Mouse (Mus musculus) brain, embryonic 14.5 days (tissue): Measurements from ENCODE around the gene Ccdc130. TPM values are rescaled to one million over a fixed set of nuclear protein-coding genes. Genes with fewer than 3 reads are reported as not detected.

ENCODE experiments used
- DNase-seq: peaks from one replicate; pipeline ENCODE4 v3.0.0-alpha.2; 2011; ENCODE audit warnings: low read depth
- CTCF ChIP-seq: fragments of 200-500 bp; IDR thresholded peaks from 2 replicates; pipeline ENCODE4 v1.5.1; 2012; ENCODE audit warnings: inconsistent platforms, mild to moderate bottlenecking, moderate library complexity, borderline replicate concordance; ENCODE audit not compliant: insufficient read depth, insufficient read length; ENCODE audit errors: extremely low read depth
- POLR2A ChIP-seq: fragments of 200-500 bp; IDR thresholded peaks from 2 replicates; pipeline ENCODE4 v1.6.1; 2012; ENCODE audit warnings: mild to moderate bottlenecking, inconsistent platforms, borderline replicate concordance; ENCODE audit not compliant: poor library complexity, insufficient read depth, insufficient read length, severe bottlenecking; ENCODE audit errors: extremely low read depth
- polyA plus RNA-seq: library from polyadenylated mRNA; depleted of rRNA; stranded (reverse); fragments of >200 nt; gene quantifications from 2 replicates; pipeline ENCODE4 v1.2.3, GENCODE M21; 2012

Ccdc130 gene
- polyA plus RNA-seq, 1 experiment: 35.0 TPM

DNA sequence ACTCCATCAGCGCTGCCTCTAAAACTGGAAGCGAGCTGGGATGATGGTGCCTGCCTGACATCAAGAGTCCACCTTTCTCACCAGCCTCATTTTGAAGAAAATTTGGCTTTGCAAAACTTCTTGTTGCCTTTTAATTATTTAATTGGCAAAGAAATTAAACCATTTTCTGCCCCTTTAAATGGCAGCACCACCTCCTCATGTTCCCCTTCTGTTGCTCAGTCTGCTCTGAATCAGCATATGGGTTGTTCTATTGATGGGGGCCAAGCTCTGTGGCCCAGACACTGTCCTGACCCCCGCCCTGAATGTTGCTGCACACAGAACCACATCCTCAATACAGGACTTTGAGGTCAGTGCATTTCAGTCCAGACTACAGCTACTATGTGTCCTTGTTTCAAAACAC lies 3.8 kb upstream of the Ccdc130 start:
- no peak for DNase-seq
- no peak for TF ChIP-seq POLR2A

DNA sequence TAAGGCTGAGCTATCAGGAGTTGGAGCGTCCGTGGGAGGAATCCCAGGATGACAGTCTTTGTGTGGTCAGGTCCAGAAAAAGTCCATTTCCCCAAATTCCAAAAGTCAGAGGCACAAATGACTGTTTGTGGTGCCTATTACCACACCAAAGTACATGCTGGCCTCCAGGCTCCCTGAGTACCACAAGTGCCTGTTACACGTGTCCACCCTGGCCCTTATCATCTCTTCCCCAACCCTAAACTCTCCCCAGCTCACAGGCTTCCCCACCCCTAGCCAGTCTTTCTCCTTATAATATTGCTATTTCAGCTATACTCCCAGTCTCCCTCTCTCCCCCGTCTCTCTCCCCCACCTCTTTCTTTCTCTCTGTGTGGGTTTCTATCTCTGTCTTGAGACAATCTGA lies 2.1 kb upstream of the Ccdc130 start:
- no peak for DNase-seq
- TF ChIP-seq POLR2A: no peak
- no peak for TF ChIP-seq CTCF

DNA sequence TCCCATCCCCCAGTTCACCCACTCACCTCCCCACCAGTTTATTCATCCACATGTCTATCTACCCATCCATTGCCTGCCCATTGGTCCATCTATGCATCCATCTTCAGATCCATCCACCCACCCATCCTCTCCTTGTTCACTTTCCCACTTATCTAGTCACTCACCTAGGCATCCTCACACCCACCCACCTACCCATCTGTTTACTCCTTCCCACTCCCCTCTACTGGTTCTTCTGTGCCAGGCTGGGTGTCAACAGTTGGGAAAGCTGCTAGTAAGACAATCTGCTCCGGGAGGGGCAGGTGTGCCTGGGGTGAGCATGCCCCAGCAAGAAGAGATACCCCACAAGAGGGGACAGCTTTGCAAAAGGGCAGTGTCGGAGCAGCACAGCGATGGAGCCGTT lies 9.1 kb downstream of the Ccdc130 start:
- no peak for TF ChIP-seq POLR2A
- no peak for DNase-seq

GRCm38 (mm10) chr8:84256822-84257610 lies 13.2 kb downstream of the Ccdc130 start, which contains the start of gene Mri1:
Gene Mri1, minus strand, starts transcription at chr8:84257326.
- no peak for TF ChIP-seq CTCF
- TF ChIP-seq POLR2A: peak; percentile 55; the same call in 1 of the 2 replicates
- DNase-seq: peak; percentile 96

DNA sequence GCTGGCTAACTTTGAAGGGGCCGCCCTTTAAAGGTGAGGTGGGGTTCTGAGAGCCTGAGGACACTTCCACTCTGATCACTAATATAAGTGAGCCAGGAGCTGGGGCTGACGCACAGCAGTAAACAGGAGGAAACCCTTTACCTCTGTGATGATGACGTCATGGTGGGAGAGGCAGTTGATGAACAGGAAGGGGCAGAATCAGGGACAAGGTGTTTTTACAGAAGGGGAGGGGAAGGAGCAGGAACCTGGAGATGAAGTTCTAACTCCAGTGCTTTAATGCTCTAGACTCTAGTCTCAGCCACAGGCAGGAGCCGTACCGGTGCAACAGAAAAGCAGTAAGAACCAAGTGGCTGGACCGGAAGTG lies 13.7 kb downstream of the Ccdc130 start:
- TF ChIP-seq CTCF (no peak), POLR2A (no peak)
- DNase-seq: peak; percentile 58

- TF ChIP-seq POLR2A: no peak
- no peak for TF ChIP-seq CTCF
- no peak for DNase-seq
These were observed 14.3 kb downstream of the Ccdc130 start for GRCm38 (mm10) chr8:84255858-84256257.

DNA sequence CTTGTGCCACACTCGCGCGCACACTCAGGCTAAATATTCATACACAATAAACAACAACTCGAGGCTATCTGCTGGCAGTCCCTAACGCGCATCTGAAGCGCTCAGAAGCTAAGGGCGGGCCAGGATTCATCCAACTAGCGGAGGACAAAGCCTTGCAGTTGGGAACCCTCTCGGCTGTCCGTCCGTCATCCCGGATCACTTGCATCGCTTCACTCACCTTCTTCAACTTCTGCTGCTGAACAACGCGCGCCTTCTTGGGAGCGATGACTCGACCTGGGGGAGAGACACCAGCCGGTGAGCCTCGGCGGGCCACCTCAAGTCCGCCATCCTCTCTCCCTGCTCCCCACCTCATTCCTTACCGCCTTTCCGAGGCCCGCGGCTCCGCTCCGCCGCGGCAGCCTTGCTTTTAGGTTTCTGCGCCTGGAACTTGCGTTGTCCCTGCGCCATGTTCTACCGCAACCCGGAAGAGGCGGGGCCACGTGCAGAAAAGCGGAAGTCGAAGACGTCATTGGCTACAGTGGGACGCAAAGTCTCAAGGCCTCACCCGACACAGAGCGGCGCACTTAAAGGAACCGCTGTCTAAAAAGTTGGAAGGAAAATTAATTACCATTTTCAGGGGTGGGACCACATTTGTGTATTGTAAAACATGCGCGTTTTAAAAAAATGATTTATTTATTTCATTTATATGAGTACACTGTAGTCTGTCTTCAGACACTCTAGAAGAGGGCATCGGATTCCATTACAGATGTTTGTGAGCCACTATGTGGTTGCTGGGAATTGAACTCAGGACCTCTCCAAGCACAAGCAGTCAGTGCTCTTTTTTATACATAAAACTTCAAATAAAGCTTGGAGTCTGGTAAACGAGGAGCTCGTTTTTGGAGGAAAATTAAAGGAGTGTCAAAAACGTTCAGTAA lies 20.7 kb downstream of the Ccdc130 start, which contains the start of gene D8Ertd738e:
Gene D8Ertd738e (minus strand): TSS at position 463 of the 914 bp plus-strand sequence.
- DNase-seq: peak; percentile 98
- TF ChIP-seq CTCF: no peak
- TF ChIP-seq POLR2A: 0 out of 2 replicates have a peak, but pooled peaks have one; percentile 18

DNA sequence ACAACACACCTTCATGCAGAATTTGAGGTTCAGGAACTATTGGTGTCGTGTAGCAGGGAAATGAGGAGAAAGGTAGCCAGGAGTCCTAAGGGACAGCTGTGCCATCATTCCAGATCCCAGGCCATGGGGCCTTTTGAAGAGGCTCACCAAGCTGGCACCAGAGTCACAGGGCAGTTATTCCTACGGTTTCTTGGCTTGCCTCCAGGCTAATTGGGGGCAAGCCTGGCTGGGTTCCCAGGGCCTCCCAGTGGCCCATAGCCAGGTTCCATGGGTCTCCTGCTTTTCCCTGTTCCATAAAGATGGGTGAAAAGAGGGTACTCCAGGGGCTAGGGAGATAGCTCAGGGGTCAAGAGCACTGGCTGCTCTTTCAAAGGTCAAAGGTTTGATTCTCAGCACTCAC lies 28.4 kb downstream of the Ccdc130 start:
- DNase-seq: peak; percentile 32
- TF ChIP-seq CTCF (no peak), POLR2A (no peak)

- TF ChIP-seq CTCF (no peak), POLR2A (no peak)
- no peak for DNase-seq
These were observed 29.0 kb downstream of the Ccdc130 start for GRCm38 (mm10) chr8:84241167-84241566.

- no peak for TF ChIP-seq CTCF
- TF ChIP-seq POLR2A: no peak
- no peak for DNase-seq
These were observed 32.5 kb downstream of the Ccdc130 start for GRCm38 (mm10) chr8:84237542-84238229.

DNA sequence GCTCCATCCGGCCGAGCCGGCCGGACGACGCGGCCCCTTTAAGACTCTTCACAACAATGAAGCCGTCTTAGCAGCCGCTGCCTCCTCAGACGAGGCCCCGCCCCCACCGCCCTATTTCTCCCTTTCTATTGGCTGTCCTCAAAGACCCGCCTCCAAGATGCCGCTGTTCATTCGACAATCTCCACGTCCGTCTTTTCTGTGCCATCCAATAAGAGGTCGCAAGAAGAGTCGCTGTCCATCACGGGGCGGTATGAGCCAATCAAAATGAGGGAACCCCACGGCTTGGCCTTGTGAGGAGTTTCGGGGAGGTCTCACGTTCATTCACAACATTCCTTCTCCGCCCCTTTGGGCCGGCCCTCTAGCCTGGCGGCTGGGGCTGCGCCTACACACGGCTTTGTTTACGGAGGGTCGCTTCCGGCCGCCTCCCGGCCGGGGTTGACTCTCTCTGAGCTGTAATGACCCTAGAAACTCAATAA lies 33.1 kb downstream of the Ccdc130 start, which contains the start of gene Zswim4:
Gene Zswim4 (minus strand): TSS at position 58 of the 476 bp plus-strand sequence.
- DNase-seq: peak; percentile 100
- TF ChIP-seq POLR2A (peak; percentile 79; the same call in 1 of the 2 replicates), CTCF (no peak)
